Mouse (Mus musculus): ENCODE results near the gene 4430402I18Rik.

DNA sequence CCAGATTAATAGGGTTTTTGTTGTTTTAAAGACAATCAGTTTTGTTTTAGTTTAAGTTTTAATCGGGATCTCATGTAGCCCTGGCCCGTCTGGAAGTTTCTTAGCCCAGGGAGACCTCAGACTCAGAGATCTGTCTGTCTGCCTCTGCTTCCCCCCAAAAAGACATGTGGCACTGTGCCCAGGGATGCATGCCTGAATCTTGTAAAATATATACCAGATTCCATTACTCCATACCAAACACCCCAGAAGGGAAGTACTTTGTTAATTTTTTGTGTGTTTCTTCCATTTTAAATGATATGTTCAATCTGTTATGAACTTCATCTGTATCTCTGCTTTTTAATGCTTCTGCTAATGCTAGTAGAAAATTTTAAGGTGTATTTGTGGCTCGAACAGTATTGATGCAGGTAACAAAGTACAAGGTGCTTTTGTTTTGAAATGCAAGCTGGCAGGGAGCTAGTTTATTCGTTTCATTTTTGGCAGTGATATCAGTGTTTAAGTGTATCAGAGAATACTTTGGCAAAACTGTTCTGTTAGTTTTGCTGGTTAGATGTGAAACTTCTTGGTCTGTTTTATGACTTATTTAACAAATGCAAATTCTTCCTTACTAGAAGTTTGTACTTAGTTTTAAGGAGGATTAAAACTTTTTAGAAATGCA is 30.5 kb upstream of the 4430402I18Rik start:
- TF ChIP-seq CTCF (conservative IDR thresholded peaks at IDR 0.05; ENCODE audit: insufficient read depth, insufficient read length, low read depth, low read length): no peak
- no peak for TF ChIP-seq POLR2A (IDR thresholded peaks at IDR 0.05; ENCODE audit: low read depth, low read length)
